Mouse (Mus musculus): Measurements from ENCODE around the gene BC025920. TPM values are rescaled to one million over a fixed set of nuclear protein-coding genes. Genes with fewer than 3 reads are reported as not detected.

The BC025920 gene
- polyA plus RNA-seq, 1 experiment: 0.58 TPM

- Histone ChIP-seq H3K27ac (ENCODE audit: insufficient read depth, low read depth, low read length) (no peak overlapping the region), H3K4me3 (ENCODE audit: low read depth, low read length) (no peak overlapping the region), H3K36me3 (ENCODE audit: control insufficient read depth, insufficient read depth, low read length) (peaks cover 9% of the 10 kb centered on the region; the same call in 1 of the 2 replicates), H3K27me3 (ENCODE audit: control insufficient read depth, insufficient read depth, low read length) (no peaks in the 10 kb centered on the region), H3K4me1 (ENCODE audit: control insufficient read depth, insufficient read depth, insufficient read length, low read length) (no peaks in the 10 kb centered on the region)
- TF ChIP-seq CTCF (IDR thresholded peaks at IDR 0.05; ENCODE audit: extremely low read depth, insufficient read length, insufficient replicate concordance, low read depth, low read length) (no peak), POLR2A (IDR thresholded peaks at IDR 0.05; ENCODE audit: low read depth, low read length) (no peak)
- 98% methylated on average over 2 of the region's 2 CpGs for whole genome bisulfite sequencing
Observed at GRCm38 (mm10) chr10:81656174-81656573, 50.1 kb downstream of the BC025920 start.

Other genes with a start within 250 kb of the BC025920 start
- gene Mfsd12, start 248.8 kb upstream of the BC025920 start, polyA plus RNA-seq (2012; rRNA removed): 14.6 and 22.7 TPM in 2 replicates
- gene 4930404N11Rik, start 240.5 kb upstream of the BC025920 start, polyA plus RNA-seq (2012; rRNA removed): 7.4 and 20.5 TPM in 2 replicates
- gene Fzr1, start 227.8 kb upstream of the BC025920 start, polyA plus RNA-seq (2012; rRNA removed): 70.5 and 132 TPM in 2 replicates
- 86.8 and 113 TPM in 2 replicates for gene Dohh, start 221.8 kb upstream of the BC025920 start, polyA plus RNA-seq (2012; rRNA removed)
- 1.8 and 4.8 TPM in 2 replicates for gene Gm48551, start 221.8 kb upstream of the BC025920 start, polyA plus RNA-seq (2012; rRNA removed)
- 2.9 and 5.0 TPM in 2 replicates for gene Gm48552, start 217.3 kb upstream of the BC025920 start, polyA plus RNA-seq (2012; rRNA removed)
- 2,702 and 6,898 TPM in 2 replicates for gene Smim24, start 213.2 kb upstream of the BC025920 start, polyA plus RNA-seq (2012; rRNA removed)
- gene Nfic, start 150.6 kb upstream of the BC025920 start, polyA plus RNA-seq (2012; rRNA removed): 15.5 and 19.4 TPM in 2 replicates
- gene Celf5, start 123.6 kb upstream of the BC025920 start, polyA plus RNA-seq (2012; rRNA removed): 1.1 and 3.3 TPM in 2 replicates
- gene Ncln, start 109.9 kb upstream of the BC025920 start, polyA plus RNA-seq (2012; rRNA removed): 196 and 354 TPM in 2 replicates
- 4.0 and 5.6 TPM in 2 replicates for gene S1pr4, start 106.1 kb upstream of the BC025920 start, polyA plus RNA-seq (2012; rRNA removed)
- gene Gna15, start 82.0 kb upstream of the BC025920 start, polyA plus RNA-seq (2012; rRNA removed): 1.5 and 3.0 TPM in 2 replicates
- 318 and 828 TPM in 2 replicates for gene Gna11, start 61.1 kb upstream of the BC025920 start, polyA plus RNA-seq (2012; rRNA removed)
- gene Aes, start 46.8 kb upstream of the BC025920 start, polyA plus RNA-seq (2012; rRNA removed): 1,054 and 3,003 TPM in 2 replicates
- 17.8 and 20.4 TPM in 2 replicates for gene Tle2, start 31.7 kb upstream of the BC025920 start, polyA plus RNA-seq (2012; rRNA removed)
- 7.3 and 34.4 TPM in 2 replicates for gene Tle6, start 5.2 kb upstream of the BC025920 start, polyA plus RNA-seq (2012; rRNA removed)
- 16.4 and 34.7 TPM in 2 replicates for gene Sirt6, start 21.5 kb downstream of the BC025920 start, polyA plus RNA-seq (2012; rRNA removed)
- 11.3 and 24.2 TPM in 2 replicates for gene Ankrd24, start 22.3 kb downstream of the BC025920 start, polyA plus RNA-seq (2012; rRNA removed)
- gene Gm10778, start 42.8 kb downstream of the BC025920 start, polyA plus RNA-seq (2012; rRNA removed): 0.04 and 0.08 TPM in 2 replicates
- gene Zfp433, start 98.6 kb downstream of the BC025920 start, polyA plus RNA-seq (2012; rRNA removed): 0.05 TPM in 1 of 2 replicates, not detected in the other
- gene Gm3055, start 164.9 kb downstream of the BC025920 start, polyA plus RNA-seq (2012; rRNA removed): not detected in 2 replicates
- gene Gm4767, start 205.9 kb downstream of the BC025920 start, polyA plus RNA-seq (2012; rRNA removed): not detected in 2 replicates